Mouse (Mus musculus): ENCODE results near the gene Pafah2.

The Pafah2 gene

DNA sequence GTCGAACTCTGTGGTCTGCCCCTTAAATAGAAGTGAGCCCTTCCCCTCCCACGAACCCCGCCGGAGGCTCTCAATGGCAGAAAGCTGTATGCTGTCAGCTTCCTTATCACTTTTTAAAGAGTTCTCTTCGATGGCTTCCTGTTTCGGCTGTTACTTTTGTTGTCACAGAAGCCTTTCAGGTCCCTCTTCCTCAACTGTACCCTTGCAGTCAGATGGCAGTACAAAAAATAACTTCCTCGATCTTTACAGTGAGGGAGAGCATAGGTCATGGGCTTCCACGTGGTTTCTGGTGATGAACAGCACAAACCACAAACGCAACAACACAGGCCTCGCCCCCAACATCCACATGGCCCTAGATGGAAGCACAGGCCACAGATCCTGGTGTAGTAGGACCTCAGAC is 64.2 kb downstream of the Pafah2 start:
- no peak for DNase-seq (ENCODE audit: low read depth, low spot score)

DNA sequence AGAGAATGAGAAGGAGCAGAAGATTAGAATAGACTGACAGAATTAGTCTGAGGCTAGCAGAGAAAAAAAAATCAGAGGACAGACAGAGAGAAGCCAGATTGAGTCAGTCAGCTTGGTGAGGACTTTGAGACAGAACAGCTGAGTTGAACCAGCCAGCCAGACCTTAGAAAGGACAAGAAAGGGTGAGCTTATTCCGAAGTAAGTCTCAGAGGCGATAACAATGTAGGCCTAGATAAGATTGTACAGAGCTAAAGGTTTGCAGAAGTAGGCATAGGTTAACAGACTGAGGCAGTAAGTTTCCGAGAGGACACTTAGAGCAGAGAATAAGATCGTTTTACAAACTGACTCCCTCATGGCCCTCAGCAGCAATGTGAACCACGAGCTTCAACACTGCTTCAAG is 65.1 kb downstream of the Pafah2 start:
- no peak for DNase-seq (ENCODE audit: low read depth, low spot score)

DNA sequence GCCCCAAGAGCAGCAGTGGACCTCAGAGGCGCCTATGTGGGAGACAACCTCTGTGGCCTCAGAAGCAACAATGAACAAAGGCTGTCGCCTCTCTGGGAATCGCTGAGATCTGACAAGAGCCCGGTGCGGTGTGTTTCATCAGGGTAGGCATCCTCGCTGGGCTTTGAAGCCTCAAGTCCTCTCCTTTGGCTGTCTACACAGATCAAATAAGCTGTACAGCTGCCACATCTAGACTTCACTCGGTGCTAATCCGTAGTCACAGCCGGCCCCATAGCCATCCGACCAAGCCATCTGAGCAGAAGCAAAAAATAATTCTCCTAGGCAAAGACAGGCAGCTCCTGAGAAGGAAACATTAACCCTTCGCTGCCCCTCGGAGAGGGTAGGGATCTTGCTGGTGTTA is 69.7 kb downstream of the Pafah2 start:
- no peak for DNase-seq (ENCODE audit: low read depth, low spot score)

DNA sequence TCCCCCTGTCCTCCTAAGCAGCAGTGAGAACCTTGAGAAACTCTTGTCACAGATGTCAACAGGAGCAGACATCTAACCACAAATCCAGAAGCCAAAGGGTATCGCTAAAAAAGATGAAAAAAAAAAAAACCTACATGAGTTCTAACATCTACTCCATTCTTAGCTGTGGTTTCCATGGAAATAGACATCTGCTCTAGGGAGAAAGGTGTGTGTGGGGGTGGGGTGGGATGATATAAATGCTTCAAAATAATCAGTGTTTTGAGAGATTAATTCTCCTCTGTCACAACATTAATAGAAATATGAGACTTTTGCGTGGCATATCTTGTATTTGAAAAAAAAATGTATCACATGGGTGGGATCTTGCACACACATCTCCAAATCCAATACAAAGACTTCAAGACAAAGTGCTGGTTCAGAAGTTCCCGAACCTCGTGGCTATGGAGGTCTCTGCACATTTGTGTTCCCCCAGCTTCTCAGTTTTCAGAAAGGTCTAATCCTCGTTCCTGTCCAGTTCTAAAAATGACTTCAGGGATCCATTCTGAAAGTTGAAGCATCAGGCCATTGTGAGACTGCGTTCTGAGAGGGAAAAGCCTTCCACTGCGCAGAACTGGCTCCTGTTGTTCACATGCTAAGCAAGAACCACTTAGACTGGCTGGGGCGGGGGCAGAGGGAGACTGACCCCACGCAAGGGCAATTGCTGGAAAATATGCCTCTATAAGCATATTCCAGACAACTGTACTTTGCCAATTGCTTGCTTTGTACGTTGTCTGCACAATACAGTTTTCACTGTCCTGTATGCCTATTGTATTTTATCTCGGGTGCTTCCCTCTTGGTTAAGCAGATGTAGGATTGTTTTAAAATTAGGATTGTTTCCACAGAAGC is 70.5 kb downstream of the Pafah2 start:
- DNase-seq (ENCODE audit: low read depth, low spot score): no peak

DNA sequence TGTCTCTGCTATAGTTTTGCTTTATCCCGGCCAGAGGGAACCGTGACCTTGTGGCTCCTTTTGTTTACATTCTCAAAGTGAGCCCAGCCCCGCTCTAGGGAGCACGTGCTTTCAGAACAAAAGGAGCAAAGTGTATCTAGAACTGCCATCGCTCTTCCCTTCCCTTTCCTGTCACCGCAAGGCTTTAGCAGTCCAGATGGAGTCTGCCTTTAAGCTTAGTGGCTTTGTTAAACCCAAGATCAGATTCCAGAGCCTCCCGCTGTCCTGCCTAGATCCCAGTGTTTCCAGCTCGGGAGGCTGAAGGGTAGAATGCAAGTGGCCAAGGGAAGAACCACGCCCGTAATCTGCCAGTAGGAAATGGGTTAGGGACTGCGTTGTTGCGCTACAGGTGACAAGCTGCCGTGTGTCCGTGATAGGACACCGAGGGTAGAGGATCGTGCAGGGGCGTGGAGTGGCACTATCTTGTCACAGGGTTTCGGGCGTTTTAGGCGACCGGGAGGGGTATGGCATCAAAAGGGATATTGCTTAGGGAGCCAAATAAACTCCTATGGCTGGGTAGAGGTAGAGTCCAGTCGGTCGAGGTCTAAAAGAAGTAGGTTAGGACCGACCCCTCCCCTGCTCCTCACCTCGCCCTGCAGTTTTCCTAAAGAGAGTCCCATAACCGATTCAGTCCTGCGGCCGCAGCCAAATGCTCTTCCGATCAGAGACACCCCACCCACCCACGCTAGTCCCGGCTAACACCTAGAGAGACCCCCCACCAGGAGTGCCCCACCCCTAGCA is 71.5 kb downstream of the Pafah2 start:
- DNase-seq (ENCODE audit: low read depth, low spot score): no peak

DNA sequence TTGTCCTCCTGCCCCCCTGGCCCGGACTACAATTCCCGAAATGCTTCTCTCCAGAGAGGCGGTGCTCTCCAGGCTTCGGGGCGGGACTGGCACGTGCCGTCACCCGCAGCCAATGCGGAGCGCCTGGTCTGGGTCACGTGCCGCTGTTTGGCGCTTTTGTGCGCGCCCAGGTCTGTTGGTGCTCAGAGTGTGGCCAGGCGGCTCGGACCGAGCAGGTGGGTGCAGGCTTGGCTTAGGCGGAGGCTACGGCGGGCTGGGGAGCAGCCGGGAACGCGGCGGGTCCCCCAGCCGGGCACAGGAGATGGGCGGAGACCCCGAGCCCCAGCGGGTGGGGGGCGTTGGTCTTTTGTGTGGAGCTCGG is 72.1 kb downstream of the Pafah2 start, which contains the start of gene Stmn1:
Stmn1 (plus strand) TSS at position 106 of the 361 bp plus-strand sequence.
- DNase-seq (ENCODE audit: low read depth, low spot score): peak; percentile 96

DNA sequence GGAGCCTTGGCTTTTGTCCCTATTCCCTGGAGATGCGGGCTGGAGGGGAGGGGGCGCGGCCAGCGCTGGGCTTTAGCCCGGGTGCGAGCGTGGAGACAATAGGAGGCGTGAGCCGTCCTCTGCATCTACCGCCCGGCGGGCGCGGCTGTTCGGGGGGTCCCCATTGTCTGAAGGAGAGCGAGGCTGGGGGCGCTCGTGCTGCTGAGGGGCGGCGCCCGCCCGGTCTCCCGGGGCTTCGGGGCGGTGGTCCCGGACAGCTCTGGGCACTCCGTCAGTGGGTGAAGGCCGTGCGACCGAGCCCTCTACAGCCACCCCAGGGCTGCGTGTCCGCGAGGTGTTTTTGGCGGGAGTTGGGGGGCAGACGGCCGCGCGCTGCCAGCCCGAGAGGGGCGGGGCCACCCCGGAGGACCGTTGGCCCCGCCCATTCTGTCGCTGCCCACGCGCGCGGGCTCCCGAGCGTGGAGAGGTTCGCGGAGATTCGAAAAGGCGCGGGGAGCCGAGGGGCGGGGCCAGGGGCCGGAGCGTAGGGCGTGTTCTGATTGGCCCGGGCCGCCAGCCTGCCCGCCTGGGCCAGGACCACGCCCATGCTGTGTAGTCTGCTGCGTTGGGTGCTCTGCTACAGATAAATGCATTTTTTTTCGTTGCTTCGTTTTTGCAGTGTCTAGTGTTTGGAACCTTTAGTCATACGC is 72.6 kb downstream of the Pafah2 start:
- DNase-seq (ENCODE audit: low read depth, low spot score): peak; percentile 85

DNA sequence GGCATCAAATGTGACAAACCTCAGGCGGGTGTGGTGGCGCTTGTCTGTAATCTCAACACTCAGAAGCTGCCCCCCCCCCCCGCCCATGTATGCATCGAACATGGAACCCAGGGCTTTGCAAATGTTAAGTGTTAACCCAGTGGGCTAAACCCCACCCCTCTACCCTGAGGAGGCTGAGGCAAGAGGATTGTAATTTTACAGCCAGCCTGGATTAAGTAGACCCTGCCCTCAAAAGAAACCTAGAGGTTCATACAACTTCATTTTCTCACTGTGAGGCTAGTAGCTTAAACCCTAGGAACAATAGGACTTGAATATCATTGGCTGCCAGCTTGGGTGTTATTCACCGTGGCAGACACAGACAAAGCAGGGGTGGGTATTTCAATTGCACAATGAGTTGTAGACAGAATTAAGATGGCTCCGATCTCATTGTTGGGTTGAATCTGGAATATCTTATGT is 73.2 kb downstream of the Pafah2 start:
- no peak for DNase-seq (ENCODE audit: low read depth, low spot score)

DNA sequence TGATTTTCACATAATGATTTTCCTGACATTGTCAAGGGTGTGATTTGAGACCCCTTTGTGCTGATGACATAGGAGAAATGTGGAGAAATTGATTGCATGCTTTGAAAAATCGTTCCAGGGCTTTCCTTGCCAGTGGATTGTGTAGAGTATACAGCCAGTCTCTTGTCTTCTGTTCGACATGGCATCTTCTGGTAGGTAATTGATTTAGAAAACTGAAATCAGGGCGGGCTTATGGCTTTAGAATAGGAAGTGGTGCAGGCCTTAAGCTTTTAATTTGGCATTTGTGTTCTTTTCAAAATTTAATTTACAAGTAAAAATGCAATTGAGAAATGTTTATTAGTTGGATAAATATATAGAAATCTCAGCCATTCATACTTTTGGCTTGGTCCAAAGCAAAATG is 73.9 kb downstream of the Pafah2 start:
- DNase-seq (ENCODE audit: low read depth, low spot score): no peak

DNA sequence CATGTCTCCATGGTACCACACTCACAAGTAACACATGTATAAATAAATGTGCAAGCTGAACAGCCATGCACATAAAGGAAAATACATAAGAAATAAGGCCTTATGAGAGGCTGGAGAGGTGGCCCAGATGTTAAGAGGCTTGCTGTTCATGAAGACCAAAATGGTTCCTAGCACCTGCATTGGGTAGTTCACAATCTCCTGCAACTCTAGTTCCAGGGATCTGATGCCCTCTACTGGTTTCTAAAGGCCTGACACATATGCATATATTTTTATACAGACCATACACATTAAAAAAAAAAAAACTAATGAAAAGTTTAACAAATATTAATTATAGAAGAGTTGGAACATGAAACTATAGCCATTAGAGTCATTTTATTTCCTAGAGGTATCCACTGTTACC is 75.3 kb downstream of the Pafah2 start:
- DNase-seq (ENCODE audit: low read depth, low spot score): no peak

DNA sequence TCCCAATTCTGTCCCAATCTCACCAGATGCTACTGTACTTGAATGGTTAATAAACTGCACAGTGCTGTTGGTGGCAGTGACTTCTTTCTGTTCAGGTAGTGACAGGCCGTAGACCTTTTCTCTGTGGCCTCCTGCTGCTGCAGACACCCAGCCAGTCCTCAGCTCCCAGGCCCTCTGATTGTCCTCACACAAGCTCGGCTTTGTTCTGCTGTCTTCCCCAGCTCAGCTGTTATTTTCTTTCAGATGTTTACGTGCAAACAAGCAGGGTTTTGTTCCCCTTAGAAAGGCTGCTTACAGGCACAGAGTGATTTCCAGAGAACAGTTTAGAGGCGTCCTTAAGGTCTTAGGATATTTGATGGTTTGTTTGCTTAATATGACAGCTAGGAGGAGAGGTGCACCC is 77.6 kb downstream of the Pafah2 start:
- no peak for DNase-seq (ENCODE audit: low read depth, low spot score)

DNA sequence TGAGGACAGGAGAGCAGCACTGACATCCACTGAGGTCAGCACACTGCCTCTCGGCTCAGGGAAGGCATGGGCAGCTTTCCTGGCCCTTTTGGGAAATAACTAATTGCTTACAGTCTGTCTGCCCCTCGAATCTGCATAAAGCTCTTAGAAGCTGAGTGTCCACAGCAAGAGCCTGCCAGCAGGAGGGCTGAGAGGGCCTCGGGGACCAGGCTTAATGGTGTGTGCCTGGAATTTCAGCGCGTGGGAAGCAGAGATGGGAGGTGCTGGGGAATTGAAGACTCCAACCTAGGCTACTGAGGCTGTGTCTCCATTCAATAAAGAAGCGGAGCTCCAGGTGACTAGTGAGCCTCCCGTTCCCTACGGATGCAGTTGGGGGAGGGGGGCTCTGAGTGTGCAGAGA is 78.1 kb downstream of the Pafah2 start:
- no peak for DNase-seq (ENCODE audit: low read depth, low spot score)

DNA sequence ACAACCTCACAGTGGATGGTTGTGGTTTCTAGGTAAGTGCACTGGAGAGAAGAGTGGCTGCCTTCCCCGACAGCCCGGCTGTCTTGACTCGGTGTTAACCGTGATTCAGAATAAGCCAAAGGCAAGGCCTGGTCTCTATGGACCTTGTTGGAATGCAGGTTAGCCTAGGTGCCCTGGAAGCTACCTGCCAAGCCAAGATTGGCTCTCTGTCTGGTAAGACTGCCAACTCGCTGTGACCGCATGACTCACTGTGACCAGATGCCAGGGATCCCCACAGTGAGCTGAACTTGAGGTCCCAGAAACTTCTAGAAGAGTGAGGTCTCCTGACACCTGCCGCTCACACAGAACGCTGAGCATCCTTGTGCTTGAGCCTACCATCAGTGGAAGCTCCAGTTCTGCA is 80.8 kb downstream of the Pafah2 start:
- no peak for DNase-seq (ENCODE audit: low read depth, low spot score)
